In the genomic region with DNA sequence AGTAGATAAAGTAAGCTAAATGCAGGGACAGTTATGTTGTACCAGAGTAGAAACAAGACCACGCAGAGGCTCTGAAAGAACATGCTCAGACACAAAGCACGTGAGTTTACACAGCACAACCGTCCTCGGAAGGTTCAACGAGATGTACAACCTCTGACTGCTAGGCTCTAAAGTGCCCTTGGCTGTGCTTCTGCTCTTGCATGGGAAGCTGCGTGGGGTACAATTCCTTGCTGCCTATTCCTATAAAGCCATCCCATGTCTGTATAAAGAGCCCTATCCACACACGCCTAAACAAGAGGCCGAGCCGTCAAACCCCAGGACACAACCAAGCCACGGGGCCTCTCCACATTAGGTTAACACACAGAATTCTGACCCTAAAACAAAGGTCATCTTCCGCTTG, we compare ENCODE assay signal across 10 mouse cellular contexts. TPM values are rescaled to one million over a fixed set of nuclear protein-coding genes. Genes with fewer than 3 reads are reported as not detected.
DNase-seq lines count a peak whose midpoint lies in the region; ATAC-seq and TF ChIP-seq lines count a peak whose summit lies in the region.
"Had no signal": no experiment of that assay in that cellular context is flagged by ENCODE, and none has a peak within 500 bp of the region (broad histone marks: within the 10 kb centered on the region; RNA-seq: fewer than 3 reads in every experiment).

No protein-coding gene starts in this region.

- no peaks in the 10 kb centered on the region for H3K27me3 ChIP-seq in forebrain, embryonic 11.5 days (ENCODE audit: control insufficient read depth, insufficient read depth, low read length)
- no peaks in the 10 kb centered on the region for H3K27me3 ChIP-seq in hindbrain, embryonic 12.5 days
- no peaks in the 10 kb centered on the region for H3K27me3 ChIP-seq in neural tube, embryonic 12.5 days (replicated peaks)

- no peaks in the 10 kb centered on the region for H3K36me3 ChIP-seq in forebrain, embryonic 11.5 days (ENCODE audit: control insufficient read depth, insufficient read depth, low read length)
- no peaks in the 10 kb centered on the region for H3K36me3 ChIP-seq in hindbrain, embryonic 12.5 days
- H3K36me3 ChIP-seq in neural tube, embryonic 12.5 days = no peaks in the 10 kb centered on the region
- H3K36me3 ChIP-seq: G1E had no signal

- H3K4me1 ChIP-seq in forebrain, embryonic 11.5 days (replicated peaks; ENCODE audit: control insufficient read depth, insufficient read depth, low read length) = peaks cover 8% of the 10 kb centered on the region
- peaks cover 23% of the 10 kb centered on the region for H3K4me1 ChIP-seq in hindbrain, embryonic 12.5 days
- peaks cover 14% of the 10 kb centered on the region for H3K4me1 ChIP-seq in neural tube, embryonic 12.5 days

- no peak for TF ChIP-seq CTCF in left cerebral cortex, adult 2 months (IDR thresholded peaks at IDR 0.05)

- no peak for ATAC-seq in forebrain, embryonic 11.5 days (replicated peaks; ENCODE audit: low FRiP score)
- no peak for ATAC-seq in hindbrain, embryonic 12.5 days (ENCODE audit: low FRiP score)
- ATAC-seq in neural tube, embryonic 12.5 days (ENCODE audit: low FRiP score, low read depth) = no peak

- H3K27ac ChIP-seq in left cerebral cortex, adult 2 months = peak overlapping the region; percentile 97; the same call in 1 of the 2 replicates
- H3K27ac ChIP-seq in forebrain, embryonic 11.5 days (ENCODE audit: low read depth, low read length) = no peak overlapping the region
- peak overlapping the region; percentile 57 for H3K27ac ChIP-seq in hindbrain, embryonic 12.5 days
- no peak overlapping the region; the same call in 1 of the 2 replicates for H3K27ac ChIP-seq in neural tube, embryonic 12.5 days

- no peaks in the 10 kb centered on the region for H3K9me3 ChIP-seq in forebrain, embryonic 11.5 days (ENCODE audit: control insufficient read depth, low read length)
- no peaks in the 10 kb centered on the region for H3K9me3 ChIP-seq in hindbrain, embryonic 12.5 days (replicated peaks)
- H3K9me3 ChIP-seq in neural tube, embryonic 12.5 days = no peaks in the 10 kb centered on the region

- intact Hi-C loops in left cerebral cortex, adult 2 months (cut with DNase I) = loop anchor here (2.0 to 5.0 kb wide), 2 partner anchors 33 to 75 kb away; no protein-coding TSS in a partner anchor

- H3K9ac ChIP-seq in forebrain, embryonic 11.5 days (ENCODE audit: low read length) = peak overlapping the region; percentile 5; the same call in 1 of the 2 replicates
- H3K9ac ChIP-seq in hindbrain, embryonic 12.5 days = peak overlapping the region; percentile 58
- peak overlapping the region; percentile 47; the same call in 1 of the 2 replicates for H3K9ac ChIP-seq in neural tube, embryonic 12.5 days

- H3K4me3 ChIP-seq in left cerebral cortex, adult 2 months = peak overlapping the region; percentile 86
- peak overlapping the region; percentile 22; the same call in 1 of the 2 replicates for H3K4me3 ChIP-seq in forebrain, embryonic 11.5 days (ENCODE audit: low read depth, low read length)
- H3K4me3 ChIP-seq in hindbrain, embryonic 12.5 days = peak overlapping the region; percentile 72
- peak overlapping the region; percentile 85 for H3K4me3 ChIP-seq in neural tube, embryonic 12.5 days

- DNase-seq in left cerebral cortex, adult 2 months (ENCODE audit: extremely low spot score in 1 of 2, low spot score in 2 of 2) = no peak
- no peak for DNase-seq in left cerebral cortex, adult 11 months (ENCODE audit: low spot score)
- DNase-seq in forebrain, embryonic 11.5 days (ENCODE audit: low spot score) = no peak
- no peak for DNase-seq in gastrocnemius, postnatal 10 days
- DNase-seq in thymus, adult 18-20 months = no peak
- DNase-seq: cerebellum, adult 11 months; kidney, adult 8-10 months had no signal

- H3K4me2 ChIP-seq in forebrain, embryonic 11.5 days (ENCODE audit: low read depth, low read length, severe bottlenecking) = peak overlapping the region; percentile 67; the same call in 1 of the 2 replicates
- H3K4me2 ChIP-seq in hindbrain, embryonic 12.5 days (replicated peaks) = peak overlapping the region; percentile 57
- peak overlapping the region; percentile 77 for H3K4me2 ChIP-seq in neural tube, embryonic 12.5 days (replicated peaks)

- WGBS in forebrain, embryonic 11.5 days = 42% methylated on average over 11 of the region's 11 CpGs
- WGBS in hindbrain, embryonic 12.5 days = 28% methylated on average over 11 of the region's 11 CpGs
- WGBS in neural tube, embryonic 12.5 days = 29% methylated on average over 11 of the region's 11 CpGs

RNA-seq across cellular contexts. Expression of gene Mark1, which starts 1.9 kb away (rescaled TPM):
- 10 to 100 TPM; 92.5 to 94.6 TPM for total RNA-seq in left cerebral cortex, adult 2 months (2021)
- polyA plus RNA-seq in forebrain, embryonic 11.5 days (2014; fragmentation: Nextera tagmentation; extraction: Ambion mirVana) = 5.5 and 7.4 TPM in 2 replicates
- 7.5 and 8.7 TPM in 2 replicates for polyA plus RNA-seq in hindbrain, embryonic 12.5 days (2016; fragmentation: Nextera tagmentation; extraction: Ambion mirVana)
- 11.3 and 13.3 TPM in 2 replicates for polyA plus RNA-seq in neural tube, embryonic 12.5 days (2016; fragmentation: Nextera tagmentation; extraction: Ambion mirVana)
- total RNA-seq in gastrocnemius, postnatal 10 days (2021) = 1 to 10 TPM; 5.9 to 8.2 TPM
- polyA plus RNA-seq: G1E had no signal

Comparison
In these comparisons a context has a peak if more than half of its experiments do, and no peak if none do; other contexts are left out.
1. H3K27ac ChIP-seq: peak in left cerebral cortex, adult 2 months (single experiment) and hindbrain, embryonic 12.5 days (single experiment); none in forebrain, embryonic 11.5 days (single experiment) and neural tube, embryonic 12.5 days (single experiment).
2. H3K4me3 ChIP-seq: peak in every context shown above with its lines; median percentile 86 in left cerebral cortex, adult 2 months; 85 in neural tube, embryonic 12.5 days; 72 in hindbrain, embryonic 12.5 days; 22 in forebrain, embryonic 11.5 days.
3. H3K9ac ChIP-seq: peak in every context shown above with its lines; median percentile 58 in hindbrain, embryonic 12.5 days; 47 in neural tube, embryonic 12.5 days; 5 in forebrain, embryonic 11.5 days.
4. Peak in every context shown above with its lines, with median percentiles within 50 percentile points of each other: H3K4me2 ChIP-seq.